ENCODE assay signal across 8 mouse cellular contexts in genomic region chr9:57130577-57131433, GRCm38 (mm10). TPM values are rescaled to one million over a fixed set of nuclear protein-coding genes. Genes with fewer than 3 reads are reported as not detected.
DNase-seq lines count a peak whose midpoint lies in the region; ATAC-seq lines count a peak whose summit lies in the region.

Man2c1 (plus strand) TSS chr9:57130690.

- H3K27ac ChIP-seq in forebrain, embryonic 14.5 days (ENCODE audit: low read depth, low read length): peak within 1 kb of the TSS; percentile 93
- H3K27ac ChIP-seq in neural tube, embryonic 15.5 days (replicated peaks): peak within 1 kb of the TSS; percentile 95

- H3K4me3 ChIP-seq in forebrain, embryonic 14.5 days (ENCODE audit: low read depth, low read length): peak within 1 kb of the TSS; percentile 79
- H3K4me3 ChIP-seq in neural tube, embryonic 15.5 days (replicated peaks): peak within 1 kb of the TSS; percentile 88

- DNase-seq in ES-CJ7 (ENCODE audit: low read depth, low spot score): peak; percentile 97
- DNase-seq in cerebellum, adult 11 months: peak; percentile 93
- peak; percentile 96 for DNase-seq in forebrain, embryonic 14.5 days (ENCODE audit: low spot score)
- peak; percentile 89 to 95 for DNase-seq in heart, postnatal 14 days
- DNase-seq in layer of hippocampus, adult 11-12 months (ENCODE audit: low spot score): peak; percentile 96
- DNase-seq in lung, adult 18-20 months: peak; percentile 93 to 95
- peak; percentile 93 for DNase-seq in testis, postnatal 14 days (ENCODE audit: low spot score)

- H3K4me2 ChIP-seq in forebrain, embryonic 14.5 days (ENCODE audit: low read length): peak within 1 kb of the TSS; percentile 90
- peak within 1 kb of the TSS; percentile 92 for H3K4me2 ChIP-seq in neural tube, embryonic 15.5 days

- H3K9ac ChIP-seq in forebrain, embryonic 14.5 days (ENCODE audit: low read length): peak within 1 kb of the TSS; percentile 73
- peak within 1 kb of the TSS; percentile 84 for H3K9ac ChIP-seq in neural tube, embryonic 15.5 days (replicated peaks)

- H3K9me3 ChIP-seq in forebrain, embryonic 14.5 days (replicated peaks; ENCODE audit: control insufficient read depth, low read length): no peaks in the 10 kb centered on the region
- H3K9me3 ChIP-seq in neural tube, embryonic 15.5 days (replicated peaks): no peaks in the 10 kb centered on the region

- intact Hi-C loops in heart, postnatal 14 days (cut with DNase I): loop anchor here (1.0 to 5.0 kb wide), 5 partner anchors 58 to 239 kb away; partner anchors contain the start of genes Sin3a and Snx33

- WGBS in forebrain, embryonic 14.5 days: under 1% methylated on average over 58 of the region's 58 CpGs
- under 1% methylated on average over 58 of the region's 58 CpGs for WGBS in neural tube, embryonic 15.5 days

- no peaks in the 10 kb centered on the region for H3K4me1 ChIP-seq in forebrain, embryonic 14.5 days (ENCODE audit: control insufficient read depth, insufficient read depth, low read length)
- H3K4me1 ChIP-seq in neural tube, embryonic 15.5 days: peaks cover 21% of the 10 kb centered on the region

- no peaks in the 10 kb centered on the region for H3K27me3 ChIP-seq in forebrain, embryonic 14.5 days (replicated peaks; ENCODE audit: control insufficient read depth, insufficient read depth, low read length)
- no peaks in the 10 kb centered on the region for H3K27me3 ChIP-seq in neural tube, embryonic 15.5 days (replicated peaks)

- H3K36me3 ChIP-seq in forebrain, embryonic 14.5 days (ENCODE audit: control insufficient read depth, insufficient read depth, low read length): peaks cover 43% of the 10 kb centered on the region
- H3K36me3 ChIP-seq in neural tube, embryonic 15.5 days: peaks cover 29% of the 10 kb centered on the region

- ATAC-seq in forebrain, embryonic 14.5 days: peak; percentile 93
- ATAC-seq in neural tube, embryonic 15.5 days (ENCODE audit: low FRiP score): peak; percentile 94

RNA-seq across cellular contexts. Expression of gene Man2c1, which starts in this region (rescaled TPM):
- polyA plus RNA-seq in forebrain, embryonic 14.5 days (2014; fragmentation: Nextera tagmentation; extraction: Ambion mirVana): 24.4 and 34.3 TPM in 2 replicates
- 10 to 100 TPM; 52.2 to 62.1 TPM for total RNA-seq in heart, postnatal 14 days (2021)
- 87.0 and 99.7 TPM in 2 replicates for polyA plus RNA-seq in neural tube, embryonic 15.5 days (2015; fragmentation: Nextera tagmentation; extraction: Ambion mirVana)

Comparison
In these comparisons a context has a peak if more than half of its experiments do, and no peak if none do; other contexts are left out.
1. Peak in every context shown above with its lines: DNase-seq, ATAC-seq, H3K4me3 ChIP-seq and H3K27ac ChIP-seq.